Mouse (Mus musculus): Measurements from ENCODE around the gene Nufip2. TPM values are rescaled to one million over a fixed set of nuclear protein-coding genes. Genes with fewer than 3 reads are reported as not detected.

The Nufip2 gene
- polyA plus RNA-seq, 1 experiment from 2014 or later: 4.0 TPM

DNA sequence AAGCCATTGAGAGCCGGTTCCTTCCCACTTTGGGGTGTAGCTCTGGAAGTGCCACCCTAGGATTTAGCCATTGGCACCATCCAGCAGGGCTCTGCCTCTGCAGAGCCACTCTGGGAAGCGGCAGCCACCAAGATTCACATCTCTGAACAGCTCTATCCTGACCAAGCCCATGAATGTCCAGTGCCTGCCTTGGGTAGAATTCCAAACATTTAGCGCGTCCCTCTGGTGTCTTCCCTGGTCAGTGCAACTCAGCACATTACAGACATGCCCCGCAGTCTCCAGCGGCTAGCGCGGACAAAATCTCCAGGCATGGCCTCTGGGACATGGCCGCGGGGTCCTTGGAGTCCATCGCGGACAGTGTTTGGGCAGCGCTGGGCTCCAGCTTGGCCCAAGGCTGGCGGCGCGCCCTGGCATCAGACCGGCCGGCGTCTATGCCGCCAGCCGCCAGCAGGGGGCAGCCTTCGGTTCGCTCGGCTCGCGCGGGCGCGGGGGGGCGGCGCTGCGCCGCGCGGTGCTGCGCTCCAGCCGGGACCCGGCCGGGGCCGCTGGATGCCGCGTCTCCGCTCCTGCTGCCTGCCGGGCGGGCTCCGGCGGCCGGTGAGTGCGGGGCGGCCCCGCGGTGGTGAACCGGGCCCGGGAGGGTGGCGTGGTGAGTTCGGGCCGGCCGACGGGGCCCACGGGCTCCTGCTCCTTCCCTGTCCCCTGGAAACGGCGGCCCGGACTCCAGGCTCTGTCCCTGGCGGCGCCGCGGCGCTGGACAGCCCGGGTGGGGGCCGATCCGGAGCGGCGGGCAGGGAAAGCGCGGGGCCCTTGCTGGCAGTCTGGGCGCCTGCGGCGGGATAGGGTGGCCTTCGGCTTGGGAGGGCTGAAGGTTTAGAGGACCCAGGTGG, 77.1 kb downstream of the Nufip2 start, which contains the start of gene Myo18a:
Gene Myo18a (plus strand): TSS at position 464 of the 890 bp plus-strand sequence.
- Histone ChIP-seq H3K27me3 (peaks cover 10% of the 10 kb centered on the region), H3K36me3 (no peaks in the 10 kb centered on the region), H3K4me1 (peaks cover 42% of the 10 kb centered on the region), H3K9me3 (replicated peaks) (no peaks in the 10 kb centered on the region), H3K9ac (peak within 1 kb of the TSS; percentile 97), H3K27ac (peak within 1 kb of the TSS; percentile 88), H3K4me3 (replicated peaks) (peak within 1 kb of the TSS; percentile 84), H3K4me2 (peak within 1 kb of the TSS; percentile 87)
- ATAC-seq (replicated peaks; ENCODE audit: low FRiP score): peak; percentile 81
- 2% methylated on average over 76 of the region's 79 CpGs for WGBS

DNA sequence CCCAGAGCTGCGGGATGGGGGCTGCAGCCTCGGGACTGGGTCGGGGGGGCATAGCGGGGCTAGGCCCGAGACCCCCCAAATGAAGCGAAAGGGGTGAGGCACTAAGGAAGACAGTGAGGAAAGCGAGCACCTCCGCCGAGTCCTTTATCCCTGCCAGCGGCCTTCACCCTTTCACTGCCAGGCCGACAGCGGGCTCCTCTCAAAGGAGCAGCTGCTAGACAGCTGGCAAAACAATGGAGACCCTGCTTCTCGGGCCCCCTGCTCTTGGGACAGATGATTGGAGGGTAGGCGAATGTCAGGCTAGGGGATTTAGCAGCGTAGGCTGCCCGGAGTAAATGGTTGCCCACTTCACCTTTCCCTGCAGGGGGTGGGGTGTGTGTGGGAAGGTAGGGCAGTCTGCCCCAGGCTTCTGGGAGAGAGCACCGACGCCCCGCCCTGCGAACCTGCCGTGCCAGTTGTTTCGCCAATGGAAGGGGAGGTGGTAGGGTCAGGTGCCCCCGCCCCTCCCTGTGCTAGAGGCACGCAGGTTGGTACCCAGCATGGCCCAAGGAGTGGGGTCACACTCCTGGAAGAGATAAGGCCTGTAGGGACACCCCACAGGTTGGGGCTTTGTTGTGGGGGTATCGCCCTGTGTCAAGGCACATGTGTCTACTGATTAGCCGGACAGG, 77.9 kb downstream of the Nufip2 start:
- Histone ChIP-seq H3K36me3 (no peaks in the 10 kb centered on the region), H3K4me3 (replicated peaks) (peak overlapping the region; percentile 84), H3K27me3 (peaks cover 10% of the 10 kb centered on the region), H3K27ac (peak overlapping the region; percentile 88), H3K4me2 (peak overlapping the region; percentile 87), H3K4me1 (peaks cover 42% of the 10 kb centered on the region), H3K9me3 (replicated peaks) (no peaks in the 10 kb centered on the region), H3K9ac (peak overlapping the region; percentile 97)
- 5% methylated on average over 25 of the region's 26 CpGs for WGBS
- ATAC-seq (replicated peaks; ENCODE audit: low FRiP score): peak; percentile 28

DNA sequence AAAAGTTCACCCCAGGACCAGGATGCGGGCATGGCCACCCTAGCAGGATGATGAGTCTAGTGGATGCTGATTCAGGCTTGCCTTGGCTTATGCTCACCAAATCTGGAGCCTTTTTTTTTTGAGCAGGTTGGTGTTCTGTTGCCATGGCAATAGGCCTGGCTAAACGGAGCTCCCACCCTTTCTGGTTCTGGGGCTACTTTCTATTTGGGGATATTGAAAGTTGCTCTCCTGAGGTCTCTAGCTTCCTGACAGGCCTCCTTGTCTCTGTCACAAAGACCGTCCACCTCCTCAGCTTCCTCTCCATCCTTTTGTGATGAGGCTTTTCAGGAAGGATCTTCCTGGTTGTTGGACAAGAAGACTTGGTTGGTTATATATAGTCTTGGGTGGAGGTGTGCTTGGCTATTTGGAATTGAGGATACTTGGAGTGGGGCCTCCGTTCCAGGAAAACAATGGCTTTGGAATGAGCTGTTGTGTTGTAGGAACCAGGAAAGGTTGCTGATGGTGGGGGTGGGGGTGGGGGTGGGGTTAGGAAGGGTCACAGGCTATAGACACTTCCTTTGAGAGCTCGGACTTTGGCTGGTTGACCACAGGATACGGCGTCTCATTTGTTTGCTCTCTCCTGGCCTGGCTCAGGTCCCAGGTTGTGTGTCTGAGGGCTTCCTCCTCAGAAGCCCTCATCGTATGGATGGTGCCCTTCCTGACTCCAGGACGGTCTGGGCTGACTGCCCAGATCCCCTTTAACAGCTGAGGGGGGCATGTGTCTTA, 78.9 kb downstream of the Nufip2 start:
- 0 out of 2 replicates have a peak, but pooled peaks have one; percentile 4 for ATAC-seq (replicated peaks; ENCODE audit: low FRiP score)
- WGBS: 49% methylated on average over 9 of the region's 9 CpGs
- peaks cover 10% of the 10 kb centered on the region for H3K27me3 ChIP-seq
- no peaks in the 10 kb centered on the region for H3K9me3 ChIP-seq (replicated peaks)
- peak overlapping the region; percentile 84 for H3K4me3 ChIP-seq (replicated peaks)
- peaks cover 47% of the 10 kb centered on the region for H3K4me1 ChIP-seq
- 0 out of 2 replicates have a peak overlapping the region, but pooled peaks have one; percentile 97 for H3K9ac ChIP-seq
- H3K36me3 ChIP-seq: no peaks in the 10 kb centered on the region
- H3K4me2 ChIP-seq: peak overlapping the region; percentile 87
- H3K27ac ChIP-seq: peak overlapping the region; percentile 88

DNA sequence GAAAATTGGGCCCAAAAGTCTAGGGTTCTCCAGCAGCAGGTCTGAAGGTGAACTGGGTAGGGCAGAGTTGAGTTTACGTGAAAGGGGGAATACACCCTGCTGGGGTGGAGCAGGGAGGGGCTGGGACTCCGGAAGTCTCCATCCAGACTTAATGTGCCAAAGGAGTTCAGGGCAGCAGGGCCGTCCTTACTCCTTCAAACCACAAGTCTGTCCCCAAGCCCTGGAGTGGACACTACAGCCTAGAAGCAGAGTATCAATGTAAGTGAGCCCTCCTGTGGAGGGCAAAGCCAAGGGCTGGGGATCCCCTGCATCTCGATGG, 79.5 kb downstream of the Nufip2 start:
- H3K36me3 ChIP-seq: no peaks in the 10 kb centered on the region
- H3K9me3 ChIP-seq (replicated peaks): no peaks in the 10 kb centered on the region
- H3K4me1 ChIP-seq: peaks cover 48% of the 10 kb centered on the region
- WGBS: 41% methylated on average over 4 of the region's 4 CpGs
- peaks cover 10% of the 10 kb centered on the region for H3K27me3 ChIP-seq
- ATAC-seq (replicated peaks; ENCODE audit: low FRiP score): no peak
- peak overlapping the region; percentile 10; the same call in 1 of the 2 replicates for H3K4me3 ChIP-seq (replicated peaks)
- H3K9ac ChIP-seq: no peak overlapping the region
- peak overlapping the region; percentile 87 for H3K4me2 ChIP-seq
- peak overlapping the region; percentile 88 for H3K27ac ChIP-seq

DNA sequence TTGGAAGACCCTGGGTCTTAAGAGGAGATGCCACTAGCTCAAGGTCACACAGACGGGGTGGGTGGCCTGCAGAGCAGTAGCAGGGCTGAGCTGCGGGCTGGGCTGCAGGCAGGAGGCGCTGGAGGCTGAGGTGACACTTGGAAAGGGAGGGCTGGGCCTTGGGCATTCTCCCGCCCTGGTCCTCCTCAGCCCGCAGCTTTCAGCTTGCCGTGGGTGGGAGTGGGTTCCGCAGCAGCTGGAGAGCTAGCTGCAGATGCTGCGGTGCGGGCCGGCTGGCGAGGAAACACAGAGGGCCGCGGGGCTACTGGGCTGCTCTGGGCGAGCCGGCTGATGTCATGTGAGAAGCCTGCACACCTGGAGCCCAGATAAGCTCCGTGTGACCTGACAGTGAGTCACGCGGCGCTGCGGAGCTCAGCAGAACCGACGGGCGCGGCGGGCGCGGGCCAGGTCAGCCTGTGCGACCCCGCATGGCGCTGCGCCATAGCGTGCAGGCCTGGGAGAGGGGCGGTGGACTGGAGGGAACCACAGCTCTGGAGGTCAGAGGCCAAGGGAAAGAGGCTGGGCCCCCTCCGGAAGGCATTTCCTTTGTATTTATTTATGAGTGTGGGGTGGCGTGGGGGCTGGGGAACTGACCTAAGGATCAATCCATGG, 80.5 kb downstream of the Nufip2 start:
- H3K36me3 ChIP-seq: no peaks in the 10 kb centered on the region
- ATAC-seq (replicated peaks; ENCODE audit: low FRiP score): peak; percentile 46
- no peaks in the 10 kb centered on the region for H3K9me3 ChIP-seq (replicated peaks)
- peaks cover 7% of the 10 kb centered on the region; the same call in 1 of the 2 replicates for H3K27me3 ChIP-seq
- WGBS: under 1% methylated on average over 35 of the region's 35 CpGs
- peak overlapping the region; percentile 45 for H3K4me3 ChIP-seq (replicated peaks)
- peak overlapping the region; percentile 88 for H3K27ac ChIP-seq
- H3K4me2 ChIP-seq: peak overlapping the region; percentile 87
- peak overlapping the region; percentile 42 for H3K9ac ChIP-seq
- peaks cover 53% of the 10 kb centered on the region for H3K4me1 ChIP-seq

DNA sequence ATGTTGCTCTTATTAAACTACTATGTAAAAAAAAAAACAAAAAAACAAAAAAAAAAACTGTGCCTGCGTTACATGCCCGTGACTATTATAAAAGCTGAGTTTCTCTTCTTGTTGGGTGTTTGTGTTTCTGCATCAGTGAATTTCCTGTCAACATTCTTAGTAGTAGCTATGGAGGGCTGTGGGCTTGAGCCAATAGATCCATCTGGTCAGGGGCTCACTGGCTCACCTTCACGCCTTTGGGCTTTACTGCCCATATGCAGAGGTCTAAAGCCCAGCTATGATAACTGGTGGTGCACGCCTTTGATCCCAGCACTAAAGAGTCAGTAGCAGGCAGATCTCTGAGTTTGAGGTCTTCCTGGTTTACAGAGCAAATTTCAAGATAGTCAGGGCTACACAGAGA, 83.5 kb downstream of the Nufip2 start:
- WGBS: 62% methylated on average over 4 of the region's 4 CpGs
- no peaks in the 10 kb centered on the region for H3K9me3 ChIP-seq (replicated peaks)
- no peak overlapping the region for H3K9ac ChIP-seq
- no peak for ATAC-seq (replicated peaks; ENCODE audit: low FRiP score)
- H3K4me2 ChIP-seq: no peak overlapping the region
- H3K4me1 ChIP-seq: peaks cover 57% of the 10 kb centered on the region
- H3K27ac ChIP-seq: no peak overlapping the region
- no peak overlapping the region for H3K4me3 ChIP-seq (replicated peaks)
- H3K27me3 ChIP-seq: no peaks in the 10 kb centered on the region
- H3K36me3 ChIP-seq: no peaks in the 10 kb centered on the region

DNA sequence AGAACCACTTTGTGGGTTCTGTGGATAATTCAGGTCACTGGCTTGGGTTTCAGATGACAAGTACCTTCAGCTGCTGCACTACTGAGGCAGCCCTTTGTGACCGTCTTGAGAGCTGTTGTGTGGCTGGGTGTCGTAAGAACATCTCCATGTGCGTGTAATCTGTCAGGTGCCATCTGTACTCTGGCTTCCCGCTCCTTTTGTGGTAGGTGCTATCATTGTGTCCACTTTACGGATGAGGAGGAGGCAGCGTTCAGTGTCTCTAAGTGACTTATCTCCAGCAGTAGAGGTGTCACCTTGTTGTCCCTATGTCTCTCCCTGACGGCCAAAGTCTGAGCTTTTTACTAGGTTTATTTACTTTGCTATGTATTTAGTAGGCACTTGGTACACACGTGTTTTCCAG, 84.4 kb downstream of the Nufip2 start:
- H3K4me2 ChIP-seq: no peak overlapping the region
- no peak overlapping the region for H3K4me3 ChIP-seq (replicated peaks)
- H3K27me3 ChIP-seq: no peaks in the 10 kb centered on the region
- ATAC-seq (replicated peaks; ENCODE audit: low FRiP score): no peak
- H3K9ac ChIP-seq: no peak overlapping the region
- no peaks in the 10 kb centered on the region for H3K36me3 ChIP-seq
- WGBS: 75% methylated on average over 8 of the region's 8 CpGs
- H3K9me3 ChIP-seq (replicated peaks): no peaks in the 10 kb centered on the region
- no peak overlapping the region for H3K27ac ChIP-seq
- H3K4me1 ChIP-seq: peaks cover 48% of the 10 kb centered on the region

DNA sequence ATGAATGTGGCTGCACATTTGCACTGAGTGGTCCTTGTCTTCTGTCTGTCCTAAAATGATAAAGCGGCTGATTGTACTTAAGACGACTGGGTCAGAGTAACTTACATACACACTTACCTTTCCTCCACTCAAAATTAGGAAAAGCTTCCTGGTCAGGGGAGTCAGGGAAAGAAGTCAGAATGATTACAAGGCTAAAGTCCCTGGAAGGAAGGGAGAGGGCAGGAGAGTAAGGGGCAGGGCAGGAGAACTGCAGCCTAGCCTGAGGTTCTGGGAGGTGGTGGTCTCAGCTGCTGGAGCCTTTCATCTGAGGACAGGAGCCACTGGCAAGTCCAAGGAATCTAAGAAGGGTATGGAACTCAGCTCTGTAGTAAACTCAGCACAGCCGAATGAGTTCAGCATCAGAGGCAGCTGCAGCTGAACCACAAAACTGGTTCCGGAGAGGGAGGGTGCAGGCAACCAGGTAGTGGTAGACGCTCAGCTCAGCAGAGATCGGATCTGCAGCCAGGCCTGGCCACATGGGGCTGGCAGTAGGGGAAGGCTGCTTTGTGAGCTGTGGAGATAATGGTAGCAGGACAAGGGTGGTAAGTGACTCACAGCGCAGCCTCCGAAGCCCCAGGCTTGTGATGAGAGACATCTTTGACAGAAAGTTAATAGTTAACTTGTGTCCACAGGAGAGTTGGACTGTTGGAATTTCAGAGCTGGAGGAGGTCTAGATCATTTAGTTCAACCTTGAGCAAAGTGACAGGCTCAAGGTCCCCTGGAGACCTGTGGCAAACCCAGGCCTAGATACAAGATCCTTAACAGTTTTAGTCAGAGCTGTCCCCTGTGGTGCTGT, 86.1 kb downstream of the Nufip2 start:
- H3K9ac ChIP-seq: no peak overlapping the region
- no peak overlapping the region for H3K4me2 ChIP-seq

DNA sequence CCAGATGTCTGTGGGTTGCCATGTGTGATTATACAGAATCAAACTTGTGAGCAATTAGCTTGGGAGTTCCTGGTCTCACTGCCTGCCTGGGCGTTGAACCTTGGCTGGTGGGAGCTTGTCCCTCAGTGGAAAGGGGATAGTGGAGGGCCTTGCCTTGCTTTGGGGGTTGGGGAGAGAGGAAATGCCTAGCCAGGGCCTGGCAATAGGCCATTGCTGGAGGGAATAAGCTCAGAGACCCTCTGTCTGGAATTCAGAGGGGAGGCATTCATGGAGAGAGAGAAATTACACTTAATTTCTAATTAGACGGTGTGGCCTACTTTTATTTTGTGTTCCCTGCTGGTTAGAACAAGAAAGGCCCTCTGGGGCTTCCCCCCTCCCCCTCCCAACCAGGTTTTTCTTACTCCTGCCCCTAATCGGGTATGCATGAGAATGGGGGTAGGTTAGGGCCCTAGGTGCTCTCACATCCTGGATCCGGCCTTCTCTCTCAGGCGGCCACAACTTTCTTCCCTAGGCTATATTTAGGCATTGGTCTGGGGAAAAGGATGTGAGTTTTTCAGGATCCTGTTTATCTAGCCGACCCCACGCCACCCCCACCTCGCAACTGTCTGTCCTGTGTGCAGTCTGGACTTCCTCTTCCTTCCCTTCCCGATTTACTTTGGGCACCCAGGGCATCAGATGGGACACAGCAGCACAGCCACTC, 89.9 kb downstream of the Nufip2 start:
- 37% methylated on average over 9 of the region's 9 CpGs for WGBS
- H3K9me3 ChIP-seq (replicated peaks): no peaks in the 10 kb centered on the region
- ATAC-seq (replicated peaks; ENCODE audit: low FRiP score): peak; percentile 63; the same call in 1 of the 2 replicates
- peaks cover 46% of the 10 kb centered on the region for H3K4me1 ChIP-seq
- H3K9ac ChIP-seq: no peak overlapping the region
- no peak overlapping the region for H3K4me3 ChIP-seq (replicated peaks)
- H3K27ac ChIP-seq: peak overlapping the region; percentile 80
- H3K4me2 ChIP-seq: no peak overlapping the region
- peaks cover 21% of the 10 kb centered on the region for H3K36me3 ChIP-seq
- H3K27me3 ChIP-seq: no peaks in the 10 kb centered on the region

More for the DNA sequence above, 86.1 kb downstream of the Nufip2 start:
- Histone ChIP-seq H3K9me3 (replicated peaks) (no peaks in the 10 kb centered on the region), H3K36me3 (peaks cover 2% of the 10 kb centered on the region), H3K27ac (peak overlapping the region; percentile 86), H3K27me3 (no peaks in the 10 kb centered on the region), H3K4me1 (peaks cover 44% of the 10 kb centered on the region), H3K4me3 (replicated peaks) (no peak overlapping the region)
- WGBS: 56% methylated on average over 8 of the region's 8 CpGs
- peak; percentile 82 for ATAC-seq (replicated peaks; ENCODE audit: low FRiP score)

DNA sequence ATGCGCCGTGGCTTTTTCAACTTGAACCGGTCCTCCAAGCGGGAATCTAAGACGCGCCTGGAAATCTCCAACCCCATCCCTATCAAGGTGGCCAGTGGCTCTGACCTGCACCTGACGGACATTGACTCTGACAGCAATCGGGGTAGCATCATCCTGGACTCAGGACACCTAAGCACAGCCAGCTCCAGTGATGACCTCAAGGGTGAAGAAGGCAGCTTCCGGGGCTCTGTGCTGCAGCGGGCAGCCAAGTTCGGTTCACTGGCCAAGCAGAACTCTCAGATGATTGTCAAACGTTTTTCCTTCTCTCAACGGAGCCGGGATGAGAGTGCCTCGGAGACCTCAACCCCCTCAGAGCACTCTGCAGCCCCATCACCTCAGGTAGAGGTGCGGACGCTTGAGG, 91.5 kb downstream of the Nufip2 start:
- no peak for ATAC-seq (replicated peaks; ENCODE audit: low FRiP score)
- Histone ChIP-seq H3K27ac (no peak overlapping the region), H3K4me3 (replicated peaks) (no peak overlapping the region), H3K27me3 (no peaks in the 10 kb centered on the region), H3K4me1 (peaks cover 49% of the 10 kb centered on the region), H3K36me3 (peaks cover 21% of the 10 kb centered on the region), H3K4me2 (no peak overlapping the region), H3K9me3 (replicated peaks) (no peaks in the 10 kb centered on the region), H3K9ac (no peak overlapping the region)
- WGBS: 75% methylated on average over 17 of the region's 17 CpGs
